Mouse (Mus musculus): ENCODE results near the gene Olfr987. TPM values are rescaled to one million over a fixed set of nuclear protein-coding genes. Genes with fewer than 3 reads are reported as not detected.

The Olfr987 gene
- polyA plus RNA-seq, 1 experiment from 2014 or later, result not detected

GRCm38 (mm10) chr2:85281023-85281422, 58.1 kb downstream of the Olfr987 start:
- H3K9me3 ChIP-seq (replicated peaks; ENCODE audit: low read length), result no peaks in the 10 kb centered on the region
- no peak for ATAC-seq (replicated peaks; ENCODE audit: low FRiP score, low read depth)

More at GRCm38 (mm10) chr2:85281023-85281422, 58.1 kb downstream of the Olfr987 start:
- peak; percentile 26 for DNase-seq (ENCODE audit: low spot score)
- Histone ChIP-seq H3K4me1 (replicated peaks; ENCODE audit: insufficient read depth, low read length) (no peaks in the 10 kb centered on the region), H3K27ac (no peak overlapping the region), H3K4me2 (ENCODE audit: low read length) (no peak overlapping the region), H3K4me3 (replicated peaks; ENCODE audit: low read depth, low read length) (no peak overlapping the region), H3K27me3 (ENCODE audit: insufficient read depth, low read length) (no peaks in the 10 kb centered on the region), H3K9ac (ENCODE audit: low read depth, low read length) (no peak overlapping the region), H3K36me3 (ENCODE audit: insufficient read depth, low read length) (no peaks in the 10 kb centered on the region)
- WGBS, result 54% methylated on average over 4 of the region's 4 CpGs
- TF ChIP-seq CTCF (IDR thresholded peaks at IDR 0.05; ENCODE audit: low read depth), result no peak

Other genes starting within 250 kb of the Olfr987 start
- gene Aplnr, start 203.1 kb downstream of the Olfr987 start, polyA plus RNA-seq (2015; fragmentation: Nextera tagmentation; extraction: Ambion mirVana), result 77.7 and 81.3 TPM in 2 replicates
- gene Lrrc55, start 142.1 kb downstream of the Olfr987 start, polyA plus RNA-seq (2015; fragmentation: Nextera tagmentation; extraction: Ambion mirVana), result 0.47 and 0.84 TPM in 2 replicates
- not detected in 2 replicates for gene Olfr988, start 23.9 kb upstream of the Olfr987 start, polyA plus RNA-seq (2015; fragmentation: Nextera tagmentation; extraction: Ambion mirVana)
- gene Olfr992, start 70.2 kb upstream of the Olfr987 start, polyA plus RNA-seq (2015; fragmentation: Nextera tagmentation; extraction: Ambion mirVana), result not detected in 2 replicates
- gene Olfr993, start 75.6 kb upstream of the Olfr987 start, polyA plus RNA-seq (2015; fragmentation: Nextera tagmentation; extraction: Ambion mirVana), result not detected in 2 replicates
- not detected in 2 replicates for gene Olfr994, start 97.1 kb upstream of the Olfr987 start, polyA plus RNA-seq (2015; fragmentation: Nextera tagmentation; extraction: Ambion mirVana)
- not detected in 2 replicates for gene Olfr995, start 104.3 kb upstream of the Olfr987 start, polyA plus RNA-seq (2015; fragmentation: Nextera tagmentation; extraction: Ambion mirVana)
- gene 4833423E24Rik, start 179.7 kb upstream of the Olfr987 start, polyA plus RNA-seq (2015; fragmentation: Nextera tagmentation; extraction: Ambion mirVana), result not detected in 2 replicates
- not detected in 2 replicates for gene Olfr996, start 239.9 kb upstream of the Olfr987 start, polyA plus RNA-seq (2015; fragmentation: Nextera tagmentation; extraction: Ambion mirVana)
- gene Olfr998, start 249.6 kb upstream of the Olfr987 start, polyA plus RNA-seq (2015; fragmentation: Nextera tagmentation; extraction: Ambion mirVana), result not detected in 2 replicates

All from kidney, postnatal 0 days (tissue).